In the genomic region with DNA sequence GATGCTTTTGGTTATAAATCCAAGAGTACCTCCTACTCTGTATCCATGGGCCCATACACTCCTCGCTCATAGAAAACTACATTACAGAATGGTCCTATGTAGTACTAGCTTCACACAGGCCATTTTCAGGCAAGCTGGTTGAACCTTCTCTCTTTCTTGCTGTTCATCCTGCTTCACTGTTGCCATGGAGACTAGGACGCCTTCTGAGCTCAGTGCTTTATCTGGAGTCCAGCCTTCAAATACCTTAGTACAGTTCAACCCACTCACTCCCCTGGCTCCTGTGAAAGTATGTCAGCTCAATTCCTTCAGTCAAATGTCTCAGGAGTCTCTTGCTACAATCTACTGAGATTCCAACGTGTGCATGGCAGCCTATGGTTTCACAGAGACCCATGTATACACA, we compare ENCODE assay signal across 22 mouse cellular contexts.
DNase-seq lines count a peak whose midpoint lies in the region; ATAC-seq and TF ChIP-seq lines count a peak whose summit lies in the region.
"Had no signal": no experiment of that assay in that cellular context is flagged by ENCODE, and none has a peak within 500 bp of the region (broad histone marks: within the 10 kb centered on the region; RNA-seq: fewer than 3 reads in every experiment).

No protein-coding gene starts in this region.

- no peaks in the 10 kb centered on the region for H3K27me3 ChIP-seq in forebrain, embryonic 14.5 days (replicated peaks; ENCODE audit: control insufficient read depth, insufficient read depth, low read length)
- no peaks in the 10 kb centered on the region for H3K27me3 ChIP-seq in forebrain, postnatal 0 days (ENCODE audit: insufficient read depth, low read length)
- H3K27me3 ChIP-seq: midbrain, embryonic 12.5 days; neural tube, embryonic 13.5 days had no signal

- no peaks in the 10 kb centered on the region for H3K9me3 ChIP-seq in forebrain, embryonic 14.5 days (replicated peaks; ENCODE audit: control insufficient read depth, low read length)
- no peaks in the 10 kb centered on the region for H3K9me3 ChIP-seq in forebrain, postnatal 0 days (ENCODE audit: low read length)
- H3K9me3 ChIP-seq: midbrain, embryonic 12.5 days; neural tube, embryonic 13.5 days had no signal

- 69% methylated on average over 3 of the region's 3 CpGs for WGBS in forebrain, embryonic 14.5 days
- WGBS in forebrain, postnatal 0 days: 62% methylated on average over 3 of the region's 3 CpGs

- no peak overlapping the region for H3K9ac ChIP-seq in forebrain, embryonic 14.5 days (ENCODE audit: low read length)
- H3K9ac ChIP-seq in forebrain, postnatal 0 days: no peak overlapping the region
- H3K9ac ChIP-seq: midbrain, embryonic 12.5 days; neural tube, embryonic 13.5 days had no signal

- H3K4me2 ChIP-seq in forebrain, embryonic 14.5 days (ENCODE audit: low read length): no peak overlapping the region
- H3K4me2 ChIP-seq in forebrain, postnatal 0 days (ENCODE audit: low read depth): no peak overlapping the region
- H3K4me2 ChIP-seq: midbrain, embryonic 12.5 days; neural tube, embryonic 13.5 days had no signal

- no peaks in the 10 kb centered on the region for H3K4me1 ChIP-seq in forebrain, embryonic 14.5 days (ENCODE audit: control insufficient read depth, insufficient read depth, low read length)
- 0 out of 2 replicates have a peak, but pooled peaks cover 2% of the 10 kb centered on the region for H3K4me1 ChIP-seq in forebrain, postnatal 0 days (ENCODE audit: insufficient read depth)
- H3K4me1 ChIP-seq: midbrain, embryonic 12.5 days had no signal

- TF ChIP-seq CTCF in forebrain, postnatal 0 days (IDR thresholded peaks at IDR 0.05; ENCODE audit: low read depth): no peak

- H3K4me3 ChIP-seq in forebrain, embryonic 14.5 days (ENCODE audit: low read depth, low read length): no peak overlapping the region
- H3K4me3 ChIP-seq in forebrain, postnatal 0 days (ENCODE audit: low read depth, low read length): no peak overlapping the region
- H3K4me3 ChIP-seq: midbrain, embryonic 12.5 days; neural tube, embryonic 13.5 days had no signal

- H3K36me3 ChIP-seq in forebrain, embryonic 14.5 days (ENCODE audit: control insufficient read depth, insufficient read depth, low read length): no peaks in the 10 kb centered on the region
- no peaks in the 10 kb centered on the region for H3K36me3 ChIP-seq in forebrain, postnatal 0 days (ENCODE audit: insufficient read depth)
- H3K36me3 ChIP-seq: midbrain, embryonic 12.5 days; neural tube, embryonic 13.5 days had no signal

- DNase-seq in forebrain, embryonic 14.5 days (ENCODE audit: low spot score): peak; percentile 27
- DNase-seq in forebrain, postnatal 0 days: no peak
- DNase-seq in left cerebral cortex, adult 11 months (ENCODE audit: low spot score): peak; percentile 40
- DNase-seq in left cerebral cortex, postnatal 4 days: no peak
- peak; percentile 10 for DNase-seq in R1 (ENCODE audit: low read depth, low spot score)
- peak; percentile 33 to 63 for DNase-seq in left cerebral cortex, adult 9 months (ENCODE audit: low spot score in 2 of 2)
- DNase-seq in adrenal gland, adult 2 months: no peak
- DNase-seq in urinary bladder, postnatal 14 days (ENCODE audit: low spot score): no peak
- DNase-seq: adrenal gland, postnatal 10 days; cerebellum, adult 11 months; cerebellum, postnatal 14 days; gastrocnemius, postnatal 36 days; kidney, adult 18-20 months; liver; lung, adult 18-20 months; lung, postnatal 4 days; spleen, adult 18-20 months; thymus, postnatal 36 days had no signal

- intact Hi-C loops in left cerebral cortex, postnatal 4 days (cut with DNase I): no loop called here

- H3K27ac ChIP-seq in forebrain, embryonic 14.5 days (ENCODE audit: low read depth, low read length): no peak overlapping the region
- H3K27ac ChIP-seq in forebrain, postnatal 0 days (ENCODE audit: low read depth, low read length): no peak overlapping the region
- H3K27ac ChIP-seq: kidney, postnatal 0 days; midbrain, embryonic 12.5 days; neural tube, embryonic 13.5 days had no signal

- no peak for ATAC-seq in forebrain, embryonic 14.5 days
- no peak for ATAC-seq in forebrain, postnatal 0 days
- ATAC-seq: forebrain, embryonic 16.5 days had no signal

Comparison
In these comparisons a context has a peak if more than half of its experiments do, and no peak if none do; other contexts are left out.
1. DNase-seq: peak in forebrain, embryonic 14.5 days (single experiment), left cerebral cortex, adult 11 months (single experiment), R1 (single experiment) and left cerebral cortex, adult 9 months (2 of 2); none in forebrain, postnatal 0 days (single experiment), left cerebral cortex, postnatal 4 days (single experiment), adrenal gland, adult 2 months (single experiment) and urinary bladder, postnatal 14 days (single experiment).